Mouse (Mus musculus): ENCODE data around the gene Tigit.

The Tigit gene

DNA sequence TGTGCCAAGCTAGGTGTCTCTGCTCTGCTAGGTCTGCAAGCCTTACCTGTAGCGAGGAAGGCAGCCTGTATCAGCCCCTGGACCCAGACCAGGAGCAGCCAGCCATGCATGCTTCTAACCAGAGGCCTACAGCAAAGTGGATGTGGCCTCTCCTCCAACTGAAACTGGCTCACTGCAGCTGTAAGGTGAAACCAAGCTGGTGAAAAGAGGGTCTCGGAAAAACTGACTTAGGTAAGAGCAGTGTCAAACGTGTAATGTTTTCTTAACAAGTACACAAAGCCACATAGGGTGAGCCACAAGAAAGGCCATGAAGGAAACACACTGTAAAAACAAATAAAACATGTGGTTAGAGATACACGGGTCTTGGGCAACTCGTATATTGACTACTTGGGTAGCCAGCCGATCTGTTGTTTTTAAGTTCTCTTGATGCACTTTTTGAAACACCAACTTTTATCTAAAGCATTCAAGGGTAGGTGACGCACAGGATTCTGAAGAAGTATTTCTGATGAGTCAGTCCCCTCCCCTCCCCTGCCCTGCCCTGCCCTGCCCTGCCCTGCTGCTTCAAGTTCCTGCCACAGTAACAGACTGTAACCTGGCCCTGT lies at the start of gene Tigit:
TSS of gene Tigit (minus strand) at position 169 of the 602 bp plus-strand sequence.
- DNase-seq = no peak

DNA sequence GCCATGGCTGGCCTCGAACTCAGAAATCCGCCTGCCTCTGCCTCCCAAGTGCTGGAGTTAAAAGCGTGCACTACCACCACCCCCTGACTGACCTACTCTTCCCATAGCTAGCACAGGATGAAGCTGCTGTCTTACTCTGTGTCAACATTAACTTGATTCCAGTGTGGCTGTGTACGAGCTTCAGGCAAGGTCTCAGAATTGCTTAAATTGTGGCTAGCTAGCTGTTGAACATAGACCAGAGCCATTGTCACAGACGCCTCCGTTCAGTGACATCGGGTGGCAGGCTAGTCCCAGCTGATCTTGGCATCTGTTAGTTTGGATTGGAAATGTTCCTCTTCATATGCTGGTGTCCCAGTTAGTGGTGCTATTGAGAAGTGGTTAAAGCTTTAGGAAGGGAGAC lies 47.4 kb upstream of the Tigit start:
- DNase-seq = no peak

DNA sequence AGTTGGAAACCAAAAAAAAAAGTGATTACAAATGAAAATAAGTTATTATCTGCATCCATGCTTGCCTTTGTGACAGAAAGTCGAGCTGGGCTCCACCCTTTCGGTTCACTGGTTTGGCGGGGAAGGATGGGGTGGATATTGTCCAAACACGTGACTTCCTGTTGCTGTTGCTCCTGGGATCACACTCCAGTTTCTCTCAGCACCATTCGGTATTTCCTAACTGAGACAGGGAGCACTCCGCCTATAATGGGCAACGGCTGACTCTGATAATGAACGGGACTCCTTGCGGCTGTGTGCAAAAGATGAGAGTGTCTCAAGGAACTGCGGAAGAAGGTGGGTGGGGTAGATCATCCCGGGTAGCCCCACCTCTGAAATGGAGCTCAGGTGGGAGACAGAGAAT lies 46.7 kb upstream of the Tigit start:
- DNase-seq = no peak

DNA sequence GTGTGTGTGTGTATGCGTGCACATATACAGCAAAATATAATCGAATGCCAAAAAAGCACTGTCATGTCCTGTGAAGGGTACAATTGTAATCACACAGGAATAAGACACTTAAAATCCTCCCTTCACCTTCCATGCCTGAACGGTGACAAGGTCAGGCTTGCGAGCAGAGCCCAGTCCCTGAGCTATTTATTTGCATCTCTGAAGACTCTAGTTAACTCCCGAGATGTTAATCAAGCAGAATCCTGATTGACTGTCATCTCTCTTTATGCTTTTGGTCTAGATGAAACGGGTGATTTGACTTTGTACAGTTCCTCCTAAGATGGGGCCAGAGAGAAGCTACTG lies 46.2 kb upstream of the Tigit start:
- no peak for DNase-seq

DNA sequence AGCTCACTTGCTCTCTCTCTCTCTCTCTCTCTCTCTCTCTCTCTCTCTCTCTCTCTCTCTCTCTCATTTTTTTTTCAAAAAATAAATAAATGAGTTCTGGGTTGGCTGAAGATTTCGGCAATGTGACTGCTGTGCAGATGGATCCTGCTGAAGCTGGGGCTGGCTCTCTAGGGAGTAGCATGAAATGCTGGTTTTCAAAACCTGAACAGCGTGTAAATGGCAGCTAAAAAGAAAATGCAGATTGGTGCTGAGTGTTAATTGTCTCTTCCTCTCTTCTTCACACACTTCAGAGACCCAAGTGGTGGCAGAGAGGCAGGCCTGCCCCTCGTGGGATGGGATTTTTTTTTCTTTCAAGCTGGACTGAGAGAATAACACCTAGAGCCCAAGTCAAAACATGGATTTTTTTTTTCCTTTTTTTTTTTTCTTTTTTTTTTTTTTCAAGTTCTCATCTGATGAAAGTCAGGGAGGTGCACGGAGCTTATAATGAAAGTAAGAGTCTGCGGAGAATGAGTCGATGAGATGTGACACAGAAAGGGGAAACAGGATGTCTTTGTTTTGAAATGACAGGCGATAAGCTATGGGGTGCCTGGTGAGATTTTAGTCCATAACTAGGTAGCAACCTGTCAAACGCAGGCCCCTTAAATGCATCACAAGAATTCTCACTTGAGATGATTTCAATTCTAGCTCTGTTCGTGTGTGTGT lies 45.6 kb upstream of the Tigit start:
- DNase-seq = peak in 1 of 2 experiments; percentile 39

DNA sequence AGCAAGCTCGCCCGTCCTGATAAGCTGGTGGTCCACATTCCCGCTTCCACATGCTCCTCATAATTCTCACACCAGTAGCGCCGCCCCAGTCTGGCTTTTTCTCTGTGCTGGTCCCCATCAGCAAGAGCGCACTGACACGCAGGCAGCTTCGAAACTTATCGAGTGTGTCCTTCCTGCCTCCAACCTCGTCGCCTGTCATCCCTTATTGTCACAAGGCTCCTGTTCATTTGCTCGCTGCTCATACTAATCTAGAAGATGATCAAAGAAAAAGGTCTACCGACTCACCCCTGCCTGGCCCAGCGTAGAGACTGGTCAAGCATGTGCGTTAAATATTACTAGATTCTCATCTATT lies 45.1 kb upstream of the Tigit start:
- peak in 1 of 2 experiments; percentile 35 for DNase-seq

DNA sequence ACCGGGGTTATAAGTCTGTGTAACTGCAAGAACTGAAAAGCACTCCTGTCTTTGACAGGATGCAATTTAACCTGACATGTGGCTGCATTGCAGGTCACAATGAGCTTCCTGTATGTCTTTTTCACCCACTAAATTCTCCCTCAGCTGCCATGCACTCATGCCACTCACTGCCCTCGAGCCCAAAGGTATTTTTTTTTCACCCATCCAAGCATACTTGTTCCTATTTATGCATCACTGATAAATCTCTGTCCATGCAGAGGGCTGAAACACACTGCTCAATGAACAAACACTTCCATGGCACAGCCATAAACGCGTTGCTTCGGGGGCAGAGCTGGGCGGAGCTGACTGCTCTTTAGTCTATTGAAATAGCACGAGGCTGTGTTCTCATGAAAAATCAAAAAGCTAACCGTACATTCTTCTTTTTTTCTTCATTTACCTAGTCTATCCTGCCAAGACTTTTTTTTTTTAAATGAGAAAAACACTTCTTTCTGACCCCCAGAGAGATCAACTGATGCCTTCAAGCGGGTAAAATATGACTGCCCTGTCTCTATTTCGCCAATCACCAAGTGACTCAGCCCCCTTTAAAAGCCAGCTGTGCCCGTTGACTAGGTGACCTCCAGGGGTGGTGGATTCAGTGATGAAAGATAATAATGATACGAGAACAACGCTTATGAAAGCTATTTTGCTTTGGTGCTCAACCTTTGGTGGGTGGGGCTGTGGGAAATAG lies 44.6 kb upstream of the Tigit start:
- no peak for DNase-seq

DNA sequence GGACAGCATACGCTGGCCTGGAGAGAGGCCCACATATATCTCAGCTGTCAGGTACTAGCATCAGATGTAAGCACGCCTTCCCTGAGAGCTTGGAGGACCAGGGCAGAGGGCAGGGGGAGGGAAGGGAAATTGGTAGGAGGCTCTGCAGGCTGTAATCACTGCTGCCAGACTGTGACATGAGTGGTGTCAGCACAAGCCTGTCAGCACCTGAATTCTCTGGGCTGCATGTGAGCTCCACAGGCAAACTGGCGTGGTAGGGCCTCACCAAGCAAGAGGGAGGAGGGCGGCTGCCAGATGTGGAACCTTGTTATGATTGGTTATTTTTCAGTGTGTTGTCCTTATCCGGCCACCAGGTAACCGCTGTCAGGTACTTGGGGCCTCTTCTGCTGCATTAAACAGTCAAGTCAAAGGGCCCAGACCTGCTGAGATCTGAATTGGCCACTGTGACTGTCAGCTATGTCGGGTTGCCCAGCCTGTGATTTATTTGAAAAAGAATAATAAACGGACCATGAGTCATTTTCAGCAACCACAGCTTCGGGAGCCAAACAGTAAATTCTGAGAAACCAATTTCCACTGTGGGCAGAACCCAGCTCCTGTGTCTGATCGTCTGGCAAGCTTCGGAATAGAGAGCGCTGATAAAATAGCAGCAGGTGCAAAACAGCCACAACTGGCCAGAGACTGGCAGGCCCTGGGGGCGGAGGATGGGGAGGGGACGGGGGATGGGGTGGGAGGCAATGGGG lies 38.0 kb upstream of the Tigit start:
- DNase-seq = no peak

DNA sequence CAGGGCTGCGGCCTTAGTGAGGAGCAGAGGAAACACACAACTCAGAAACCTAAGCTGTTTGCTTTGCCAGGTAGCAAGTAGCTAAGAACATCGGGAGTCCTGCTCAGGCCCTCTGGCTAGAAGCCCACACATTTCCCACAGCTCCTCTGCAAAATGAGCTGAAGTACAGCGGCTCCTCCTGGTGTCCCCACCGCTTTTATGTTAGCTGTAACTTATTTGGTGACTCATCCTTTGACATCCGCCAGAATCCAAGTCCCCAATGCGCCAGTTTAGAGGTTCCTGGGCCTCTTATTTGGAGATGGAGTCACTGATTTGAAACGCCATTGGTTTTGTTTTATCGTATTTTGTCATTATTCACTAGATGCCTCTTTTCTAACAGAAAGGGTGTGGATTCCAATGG lies 36.6 kb upstream of the Tigit start:
- DNase-seq = no peak

DNA sequence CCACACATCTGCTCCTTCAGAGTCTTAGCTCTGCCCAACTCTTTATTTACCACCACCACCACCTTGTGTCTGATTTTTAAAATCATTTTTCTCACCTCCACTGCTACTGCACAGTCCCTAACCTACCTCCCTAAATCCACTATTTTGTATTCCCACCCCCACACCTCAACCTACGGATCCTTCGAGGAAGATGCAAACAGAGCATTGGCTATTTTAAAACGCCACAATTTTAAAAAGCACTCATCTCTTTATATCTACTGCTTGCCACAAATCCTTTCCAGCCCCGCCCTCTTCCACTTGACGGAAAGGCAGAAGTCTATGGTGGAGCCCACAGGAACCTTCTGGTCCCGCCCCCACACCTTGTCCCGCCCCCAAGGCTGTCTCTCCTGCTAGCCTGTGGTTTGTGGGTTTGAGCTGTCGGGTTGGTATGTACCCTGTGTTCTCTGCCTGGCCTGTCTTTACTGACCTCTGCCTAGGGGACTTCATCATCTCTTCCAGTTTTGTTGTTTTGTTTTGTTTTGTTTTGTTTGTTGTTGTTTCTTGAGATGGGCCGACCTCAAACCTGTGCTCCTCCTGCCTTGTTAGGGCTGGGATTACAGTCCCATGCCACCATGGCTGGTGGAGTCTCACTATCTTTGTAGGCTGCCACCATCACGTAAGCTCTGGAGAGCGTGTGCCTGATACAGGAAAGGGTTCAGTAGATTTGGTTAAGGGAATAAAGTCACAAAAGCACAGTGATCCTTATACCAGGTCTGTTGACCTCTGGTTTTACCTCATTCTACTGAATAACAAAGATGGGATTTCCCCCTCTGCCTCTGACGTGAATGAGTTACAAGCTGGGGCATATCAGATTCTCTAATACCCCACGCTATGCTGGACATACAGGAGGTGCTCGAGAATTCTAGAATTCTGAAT lies 35.0 kb upstream of the Tigit start:
- peak; percentile 66 to 69 for DNase-seq

DNA sequence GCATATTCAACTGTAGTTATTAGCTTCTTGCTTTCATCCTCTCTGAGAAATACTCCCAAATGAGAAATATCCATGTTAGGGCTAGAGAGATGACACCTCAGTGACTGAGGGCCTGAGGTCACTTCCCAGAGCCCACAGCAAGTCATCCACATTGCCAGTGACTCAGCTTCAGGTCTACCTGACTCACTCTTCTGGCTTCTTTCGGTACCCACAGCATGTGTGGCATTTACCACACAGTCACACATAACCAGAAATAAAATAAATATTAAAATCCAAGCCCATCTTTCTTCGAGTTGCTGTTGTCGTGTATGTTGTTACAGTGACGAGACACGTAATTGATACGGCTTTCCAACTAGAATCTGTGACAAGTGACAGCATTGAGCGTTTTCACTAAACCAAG lies 33.8 kb upstream of the Tigit start:
- DNase-seq = no peak

DNA sequence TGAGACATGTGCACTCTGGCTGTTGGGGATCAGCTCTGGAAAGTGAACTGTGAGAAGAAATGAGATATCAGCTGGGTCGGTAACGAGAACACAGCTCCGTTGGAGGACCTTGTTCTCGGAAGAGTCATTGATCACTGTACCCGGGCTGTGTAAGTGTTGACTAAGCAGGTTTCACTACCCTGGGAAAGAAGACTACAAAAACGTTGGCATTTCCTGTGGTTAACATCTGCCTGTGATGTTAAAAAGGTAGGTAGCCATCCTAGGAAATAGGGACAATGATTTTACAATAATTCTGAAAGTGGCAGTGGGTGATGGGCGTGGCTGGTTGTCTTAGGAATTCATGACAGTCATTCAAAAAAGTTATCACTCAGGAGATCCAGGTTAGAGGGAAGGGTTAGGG lies 31.9 kb upstream of the Tigit start:
- no peak for DNase-seq

DNA sequence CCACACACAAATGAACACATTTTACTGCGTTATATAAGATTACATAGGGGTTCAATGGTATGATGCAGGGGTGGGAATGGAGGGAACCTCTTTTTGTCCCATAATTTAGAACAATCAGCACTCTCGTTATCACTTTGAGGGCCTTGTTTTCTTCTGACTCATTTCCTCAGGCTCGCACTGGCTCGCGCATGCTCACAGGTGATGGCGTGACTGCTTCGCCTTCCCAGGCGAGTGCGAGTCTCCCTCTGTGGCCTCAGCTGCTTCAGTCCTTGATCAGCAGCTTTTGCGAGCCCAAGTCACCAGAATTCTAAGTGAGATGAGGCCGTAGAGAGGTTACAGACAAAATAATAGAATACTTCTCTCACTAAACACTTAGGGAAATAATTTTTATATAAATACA lies 30.2 kb upstream of the Tigit start:
- no peak for DNase-seq

DNA sequence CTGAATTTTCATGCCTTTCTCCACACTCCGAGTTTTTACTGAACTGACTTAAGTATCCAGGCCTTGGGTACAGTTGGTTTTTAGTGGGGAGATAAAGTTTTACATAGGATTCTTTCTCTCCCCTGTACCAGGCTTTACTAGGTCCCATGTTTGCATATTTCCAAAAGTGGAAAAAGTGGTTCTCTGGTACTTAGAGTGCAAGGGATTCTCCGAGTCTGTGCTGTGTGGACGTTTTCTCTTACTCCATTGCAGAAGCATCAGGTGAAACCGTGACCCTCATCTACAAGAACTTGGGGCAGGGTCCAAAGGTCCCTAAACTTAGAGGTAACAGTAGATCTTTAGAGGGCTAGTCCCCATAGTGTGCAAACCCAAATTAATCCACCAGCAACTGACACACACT lies 28.7 kb upstream of the Tigit start:
- no peak for DNase-seq

DNA sequence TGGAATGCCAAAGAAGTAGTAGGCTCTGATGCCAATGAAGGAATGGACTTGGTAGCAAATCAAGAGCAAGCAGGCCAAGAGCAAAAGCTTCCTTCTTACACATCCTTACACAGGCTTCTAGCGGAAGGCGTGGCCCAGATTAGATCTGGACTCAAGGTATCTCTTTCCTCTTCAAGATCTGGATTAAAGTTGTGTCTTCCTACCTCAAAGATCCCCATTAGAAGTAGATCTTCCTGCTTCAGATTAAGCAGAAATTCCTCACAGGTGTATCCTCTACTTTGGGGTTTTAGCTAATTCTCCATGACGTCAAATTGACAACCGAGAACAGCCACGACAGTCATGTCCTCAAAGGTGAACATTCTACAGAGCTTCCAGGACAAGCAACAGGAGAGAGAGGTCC lies 27.8 kb upstream of the Tigit start:
- no peak for DNase-seq

DNA sequence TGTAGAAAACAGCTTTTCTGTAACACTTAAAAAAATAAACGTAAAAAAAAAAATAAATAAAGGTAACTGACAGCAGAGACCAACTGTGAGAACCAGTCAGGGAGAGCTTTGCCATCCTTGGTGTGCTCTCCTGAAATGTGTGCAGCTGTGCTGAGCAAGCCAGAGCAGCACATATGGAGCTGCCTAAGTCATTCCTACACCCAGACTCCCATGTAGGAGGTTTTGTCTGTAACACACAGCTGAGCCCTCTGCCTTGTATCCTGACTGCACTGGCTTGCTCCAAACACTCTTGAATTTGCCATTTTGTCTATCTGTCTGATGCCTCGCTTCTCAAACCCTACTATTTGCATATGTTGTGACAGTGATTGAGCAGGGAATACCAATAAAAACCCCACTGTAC lies 27.0 kb upstream of the Tigit start:
- no peak for DNase-seq

DNA sequence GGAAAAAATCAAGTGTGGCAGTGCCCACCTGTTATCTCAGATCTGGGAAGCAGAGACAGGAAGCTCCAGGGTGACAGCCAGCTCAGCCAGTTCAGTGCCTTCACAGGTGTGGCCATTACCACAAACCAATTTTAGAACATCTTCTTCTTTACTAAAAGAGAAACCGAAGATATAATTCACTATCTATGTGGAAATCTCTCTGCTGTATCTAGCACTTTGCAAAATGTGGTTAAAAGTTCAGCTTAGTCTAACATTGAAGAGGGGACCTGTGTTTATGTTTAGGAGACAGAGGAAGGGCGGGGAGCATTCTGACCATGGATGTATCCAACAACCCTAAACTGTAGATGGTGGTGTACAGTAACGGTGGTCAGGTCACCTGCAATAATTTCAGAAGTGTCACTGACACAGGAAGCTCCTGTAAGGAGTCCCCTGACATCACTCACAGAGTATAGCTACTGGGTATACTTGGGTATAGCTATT lies 26.3 kb upstream of the Tigit start:
- DNase-seq = no peak

DNA sequence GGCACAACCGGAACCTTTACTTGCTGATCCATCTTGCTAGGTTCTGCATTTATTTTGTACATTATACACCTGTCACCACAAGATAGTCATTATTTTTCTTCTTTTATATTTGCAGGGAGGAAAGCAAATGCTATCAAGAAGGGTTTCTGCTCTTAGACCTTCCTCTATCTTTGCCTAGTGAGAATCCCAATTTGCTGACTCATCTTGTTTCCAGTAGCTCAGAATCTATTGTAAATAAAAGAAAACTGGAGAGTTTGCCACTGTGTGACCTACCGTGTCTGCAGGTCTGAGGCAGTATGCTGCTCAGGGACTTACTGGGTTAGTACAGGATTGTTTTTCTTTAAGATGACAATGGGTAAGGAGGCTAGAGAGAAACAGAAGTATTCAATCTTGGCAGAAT lies 24.0 kb upstream of the Tigit start:
- DNase-seq = no peak

DNA sequence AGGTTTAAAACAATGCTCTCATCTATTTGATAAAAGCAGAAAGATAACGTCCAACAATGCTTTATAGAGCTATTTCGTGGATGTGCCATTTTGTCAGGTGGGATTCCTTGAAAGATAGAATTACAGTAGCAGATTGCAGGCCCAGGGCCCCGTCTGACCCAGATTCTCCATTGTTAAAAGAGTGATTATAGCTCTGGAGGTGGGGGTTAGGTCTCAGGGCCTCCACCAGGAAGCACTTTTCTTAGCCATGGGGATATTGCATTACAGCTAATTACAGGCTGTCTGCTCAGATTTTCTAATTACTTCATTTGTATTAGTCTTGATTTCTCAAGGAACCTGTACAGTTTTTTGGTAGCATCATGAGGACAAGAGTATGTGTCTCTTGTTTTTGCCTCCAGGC lies 10.5 kb upstream of the Tigit start:
- DNase-seq = no peak

DNA sequence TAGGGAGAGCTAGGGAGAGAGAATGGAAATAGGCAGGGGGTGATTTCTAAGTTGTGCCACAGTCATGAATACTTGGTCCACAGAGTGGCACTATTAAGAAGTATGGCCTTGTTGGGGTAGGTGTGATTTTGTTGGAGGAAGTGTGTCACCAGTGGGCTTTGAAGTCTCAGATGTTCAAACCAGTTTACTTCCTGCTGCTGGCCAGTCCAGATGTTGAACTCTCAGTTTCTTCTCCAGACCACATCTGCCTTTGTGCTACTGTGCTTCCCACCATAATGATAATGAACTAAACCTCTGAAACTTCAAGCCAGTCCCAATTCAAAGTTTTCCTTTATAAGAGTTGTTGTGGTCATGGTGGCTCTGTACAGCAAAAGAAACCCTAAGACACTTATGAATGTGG lies 8.8 kb upstream of the Tigit start:
- DNase-seq = no peak

DNA sequence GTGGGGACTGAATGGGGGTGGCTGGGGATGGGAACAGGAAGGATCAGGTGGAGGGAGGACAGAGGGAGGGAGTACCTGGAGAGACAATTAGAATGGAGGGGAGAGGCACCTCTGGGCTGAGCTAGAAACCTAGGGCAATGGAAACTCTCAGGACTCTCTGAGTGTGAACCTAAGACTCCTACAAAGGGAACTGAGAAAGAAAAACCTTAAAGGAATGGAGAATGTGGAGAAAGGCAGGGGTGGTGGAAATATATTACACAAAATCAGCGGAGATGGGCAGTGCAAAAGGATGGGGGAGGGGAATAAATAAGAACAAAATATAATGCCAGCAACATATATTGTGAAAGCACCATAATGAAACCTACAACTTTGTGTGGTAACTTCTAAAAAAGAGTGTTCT lies 8.0 kb upstream of the Tigit start:
- no peak for DNase-seq

DNA sequence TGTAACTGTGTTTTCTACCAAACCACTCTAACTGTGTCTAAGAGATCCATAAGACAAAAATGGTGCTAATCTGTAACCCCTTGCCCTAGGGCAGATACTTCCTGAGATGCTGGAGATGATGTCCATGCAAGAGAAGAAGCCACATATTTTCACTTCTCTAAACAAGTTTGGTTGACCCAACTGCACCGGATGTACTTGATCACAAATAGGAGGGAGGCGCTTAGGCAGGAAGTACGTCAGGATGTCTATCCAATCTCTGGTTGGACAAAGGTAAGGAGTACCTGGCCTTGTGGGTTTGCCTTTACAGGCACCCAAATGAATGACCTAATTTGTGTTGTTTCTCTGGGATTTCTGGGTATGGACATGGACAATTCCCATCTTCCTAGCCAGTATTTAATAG lies 4.3 kb upstream of the Tigit start:
- DNase-seq = no peak

DNA sequence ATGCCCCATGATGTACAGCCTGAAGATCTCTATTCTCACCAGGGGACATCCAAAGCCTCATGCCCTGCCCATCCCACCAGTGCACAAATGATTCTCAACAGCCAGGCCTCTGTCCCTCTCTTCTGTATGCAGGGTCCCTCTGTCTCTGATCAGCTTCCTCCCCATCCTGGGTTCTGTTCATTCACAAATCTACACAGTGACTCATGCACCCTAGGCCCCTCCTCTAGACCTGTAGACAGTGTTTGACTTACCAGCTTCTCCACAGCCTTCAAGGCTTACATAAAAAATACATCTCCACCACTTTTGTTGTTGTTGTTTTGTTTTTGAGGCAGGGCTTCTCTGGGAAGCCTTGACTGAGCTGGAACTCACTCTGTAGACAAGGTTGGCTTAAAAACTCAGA lies 915 bp upstream of the Tigit start:
- DNase-seq = no peak

Measured in spleen, adult 18-20 months (tissue).